Mouse (Mus musculus) midbrain, postnatal 0 days (tissue): ENCODE results near the gene Gm49384. TPM values are rescaled to one million over a fixed set of nuclear protein-coding genes. Genes with fewer than 3 reads are reported as not detected.

Experiments used
- ATAC-seq: fragments of 200-750 bp; cut with Nextera tagmentation; 2 replicates; pipeline ENCODE4 v1.8.0; 2017; ENCODE audit warnings: moderate number of reproducible peaks, mild to moderate bottlenecking, moderate TSS enrichment, moderate library complexity; ENCODE audit not compliant: low FRiP score
- DNase-seq: peaks from one replicate; pipeline ENCODE4 v3.0.0-alpha.2; 2015; ENCODE audit warnings: low spot score
- H3K27ac ChIP-seq: fragments of 300-500 bp; sonication (generic); 2 replicates; pipeline ENCODE4 v1.5.1; 2014; ENCODE audit warnings: low read depth, mild to moderate bottlenecking, low read length, mixed read lengths
- H3K27me3 ChIP-seq: fragments of 300-500 bp; sonication (generic); 2 replicates; pipeline ENCODE4 v1.6.1; 2014; ENCODE audit warnings: low read length, control low read depth, mixed read lengths; ENCODE audit not compliant: insufficient read depth
- H3K36me3 ChIP-seq: fragments of 300-500 bp; sonication (generic); 2 replicates; pipeline ENCODE4 v1.6.1; 2014; ENCODE audit warnings: low read length, control low read depth, mixed read lengths; ENCODE audit not compliant: insufficient read depth
- H3K4me1 ChIP-seq: fragments of 300-500 bp; sonication (generic); 2 replicates; pipeline ENCODE4 v1.6.1; 2014; ENCODE audit warnings: mild to moderate bottlenecking, control low read depth, antibody characterized with exemption, low read length, mixed read lengths; ENCODE audit not compliant: insufficient read depth
- H3K4me2 ChIP-seq: fragments of 300-500 bp; sonication (generic); 2 replicates; pipeline ENCODE4 v1.6.1; 2014; ENCODE audit warnings: low read depth, mild to moderate bottlenecking, low read length, mixed read lengths; ENCODE audit not compliant: poor library complexity, severe bottlenecking
- H3K4me3 ChIP-seq: fragments of 300-500 bp; sonication (generic); 2 replicates; pipeline ENCODE4 v1.5.1; 2014; ENCODE audit warnings: low read depth, mild to moderate bottlenecking, low read length, moderate library complexity
- H3K9ac ChIP-seq: fragments of 300-500 bp; sonication (generic); replicated peaks from 2 replicates; pipeline ENCODE4 v1.6.1; 2014; ENCODE audit warnings: mild to moderate bottlenecking, low read length, moderate library complexity, mixed read lengths; ENCODE audit not compliant: poor library complexity, severe bottlenecking
- H3K9me3 ChIP-seq: fragments of 300-500 bp; sonication (generic); 2 replicates; pipeline ENCODE4 v1.6.1; 2016; ENCODE audit warnings: low read length, control low read depth
- CTCF ChIP-seq: IDR thresholded peaks from 2 replicates; pipeline ENCODE4 v1.5.1; 2016; ENCODE audit warnings: antibody characterized with exemption, mild to moderate bottlenecking
- WGBS: fragments of 180-500 bp; shearing (Covaris S2); extraction: QIAGEN DNeasy Blood & Tissue Kit; methylation state at CpG from one replicate; pipeline ENCODE4 v1.1.7; 2014; 5-methylcytosine and 5-hydroxymethylcytosine counted together
- polyA plus RNA-seq: library from polyadenylated mRNA; unstranded; fragments of >200 nt; fragmentation: Nextera tagmentation; extraction: Ambion mirVana; gene quantifications from 2 replicates; pipeline ENCODE4 v1.2.1, GENCODE M21; 2015
- total RNA-seq: library from RNA; depleted of rRNA; stranded (reverse); fragments of >200 nt; gene quantifications from 2 replicates; pipeline ENCODE4 v1.2.3, GENCODE M21; 2014

Gene Gm49384
- total and polyA plus RNA-seq, 2 experiments from 2014 or later: 1.2 to 2.5 TPM

DNA sequence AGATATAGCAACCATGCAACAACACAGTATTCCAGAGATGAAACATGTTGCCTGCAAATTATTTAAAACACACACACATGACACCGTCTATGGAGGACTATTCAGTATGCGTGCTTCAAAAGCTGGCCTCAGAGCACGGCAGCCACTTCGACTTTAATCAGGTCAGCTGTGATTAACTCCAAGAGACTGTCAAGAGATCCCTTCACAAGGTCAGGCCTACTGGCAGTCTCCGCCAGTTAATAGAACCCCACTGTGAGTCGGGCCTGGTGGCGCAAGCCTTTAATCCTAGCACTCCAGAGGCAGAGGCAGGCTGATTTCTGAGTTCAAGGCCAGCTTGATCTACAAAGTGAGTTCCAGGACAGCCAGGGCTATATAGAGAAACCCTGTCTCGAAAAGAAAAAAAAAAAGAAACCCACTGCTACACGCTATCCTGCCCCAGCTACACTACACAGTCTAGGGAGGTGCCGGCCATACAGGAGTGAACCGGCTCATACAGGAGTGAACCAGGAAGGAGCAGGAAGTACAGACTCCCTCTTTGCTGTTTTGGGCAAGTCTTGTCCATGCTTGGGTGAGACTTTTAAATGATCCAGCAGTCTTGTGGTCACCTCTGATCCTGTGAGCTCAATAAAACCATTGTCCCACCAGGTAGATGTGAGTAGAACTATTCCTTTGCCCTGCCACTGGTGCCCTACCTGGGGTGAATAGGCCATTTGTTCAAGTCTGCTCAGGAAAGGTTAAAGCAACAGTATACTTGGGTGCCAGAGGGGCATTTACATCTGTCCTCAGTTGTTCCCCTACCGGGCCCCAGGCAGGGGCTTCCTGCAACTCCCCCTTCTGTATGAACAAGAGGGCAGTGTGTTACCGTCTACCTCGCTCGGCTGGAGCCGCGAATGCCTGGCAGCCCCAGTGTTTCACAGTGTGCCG lies 6.3 kb upstream of the Gm49384 start:
- H3K9me3 ChIP-seq: no peaks in the 10 kb centered on the region
- no peak overlapping the region for H3K27ac ChIP-seq
- DNase-seq (no peak), ATAC-seq (no peak)
- H3K9ac ChIP-seq: no peak overlapping the region
- no peaks in the 10 kb centered on the region for H3K36me3 ChIP-seq
- H3K4me1 ChIP-seq: no peaks in the 10 kb centered on the region
- H3K4me3 ChIP-seq: no peak overlapping the region
- WGBS: 90% methylated on average over 18 of the region's 18 CpGs
- no peaks in the 10 kb centered on the region for H3K27me3 ChIP-seq
- TF ChIP-seq CTCF: no peak
- H3K4me2 ChIP-seq: no peak overlapping the region

DNA sequence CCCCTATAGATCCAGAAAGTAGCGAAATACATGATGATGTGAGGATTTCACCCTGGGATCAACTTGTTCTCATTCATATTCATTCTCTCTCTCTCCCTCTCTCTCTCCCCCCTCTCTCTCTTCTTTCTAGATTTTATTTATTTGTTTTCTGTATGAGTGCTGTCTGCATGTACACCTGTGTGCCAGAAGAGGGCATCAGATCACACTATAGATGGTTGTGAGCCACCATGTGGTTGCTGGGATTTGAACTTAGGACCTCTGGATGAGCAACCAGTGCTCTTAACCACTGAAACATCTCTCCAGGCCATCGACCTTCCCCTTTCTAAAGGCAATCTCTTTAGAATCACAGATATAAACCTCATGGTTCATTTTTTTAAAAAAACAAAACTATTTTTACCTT lies 4.5 kb upstream of the Gm49384 start:
- peak; percentile 38 for TF ChIP-seq CTCF
- H3K27ac ChIP-seq: no peak overlapping the region
- no peak for ATAC-seq
- H3K27me3 ChIP-seq: no peaks in the 10 kb centered on the region
- H3K4me3 ChIP-seq: no peak overlapping the region
- DNase-seq: no peak
- no peak overlapping the region for H3K9ac ChIP-seq
- no peak overlapping the region for H3K4me2 ChIP-seq
- WGBS: 91% methylated on average over 2 of the region's 2 CpGs
- H3K36me3 ChIP-seq: no peaks in the 10 kb centered on the region
- H3K9me3 ChIP-seq: no peaks in the 10 kb centered on the region
- H3K4me1 ChIP-seq: no peaks in the 10 kb centered on the region

DNA sequence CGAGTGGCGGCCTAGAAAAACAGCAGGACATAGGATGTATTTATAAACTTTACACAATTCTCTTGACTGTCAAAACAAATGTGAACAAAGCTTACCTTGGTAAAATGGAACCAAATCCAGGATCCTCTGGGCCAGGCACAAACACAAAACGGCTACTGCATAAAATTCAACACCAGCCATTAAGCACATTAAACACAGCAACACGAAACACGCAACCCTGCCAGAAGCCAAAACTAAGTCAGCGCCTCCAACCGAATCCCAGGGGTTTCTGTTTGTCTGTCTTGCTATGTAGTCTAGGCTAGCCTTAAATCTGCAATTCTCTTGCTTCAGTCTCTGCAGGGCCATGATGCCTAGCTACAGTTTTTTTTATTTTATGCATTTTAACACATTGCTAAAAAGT lies 3.9 kb upstream of the Gm49384 start:
- ATAC-seq (no peak), DNase-seq (no peak)
- 94% methylated on average over 7 of the region's 7 CpGs for WGBS
- Histone ChIP-seq H3K4me1 (no peaks in the 10 kb centered on the region), H3K4me3 (no peak overlapping the region), H3K27me3 (no peaks in the 10 kb centered on the region), H3K4me2 (no peak overlapping the region), H3K9ac (no peak overlapping the region), H3K36me3 (no peaks in the 10 kb centered on the region), H3K27ac (no peak overlapping the region), H3K9me3 (no peaks in the 10 kb centered on the region)
- TF ChIP-seq CTCF: no peak

DNA sequence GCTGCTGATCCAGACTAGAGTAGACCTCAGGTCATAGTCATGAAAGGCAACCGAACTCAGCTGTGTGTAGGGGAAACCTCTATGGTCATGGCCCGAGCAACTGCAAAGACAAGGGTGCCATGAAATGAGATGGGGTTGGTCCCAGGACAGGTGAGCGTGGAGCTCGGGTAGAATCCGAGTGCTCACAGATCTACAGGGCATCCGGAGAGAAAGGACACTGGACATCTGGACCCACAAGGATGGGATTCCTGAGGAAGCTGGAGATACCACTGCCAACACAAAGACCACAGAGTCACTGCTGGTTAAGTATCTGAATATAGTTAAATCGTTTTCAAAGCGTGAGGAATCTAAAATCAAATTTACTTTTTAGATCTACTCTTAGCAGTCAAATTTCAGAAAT lies 3.3 kb upstream of the Gm49384 start:
- no peak overlapping the region for H3K9ac ChIP-seq
- H3K4me2 ChIP-seq: no peak overlapping the region
- H3K4me3 ChIP-seq: no peak overlapping the region
- no peak overlapping the region for H3K27ac ChIP-seq
- H3K27me3 ChIP-seq: no peaks in the 10 kb centered on the region
- no peaks in the 10 kb centered on the region for H3K9me3 ChIP-seq
- 94% methylated on average over 8 of the region's 8 CpGs for WGBS
- no peaks in the 10 kb centered on the region for H3K4me1 ChIP-seq
- H3K36me3 ChIP-seq: no peaks in the 10 kb centered on the region
- no peak for TF ChIP-seq CTCF
- no peak for ATAC-seq
- DNase-seq: no peak

DNA sequence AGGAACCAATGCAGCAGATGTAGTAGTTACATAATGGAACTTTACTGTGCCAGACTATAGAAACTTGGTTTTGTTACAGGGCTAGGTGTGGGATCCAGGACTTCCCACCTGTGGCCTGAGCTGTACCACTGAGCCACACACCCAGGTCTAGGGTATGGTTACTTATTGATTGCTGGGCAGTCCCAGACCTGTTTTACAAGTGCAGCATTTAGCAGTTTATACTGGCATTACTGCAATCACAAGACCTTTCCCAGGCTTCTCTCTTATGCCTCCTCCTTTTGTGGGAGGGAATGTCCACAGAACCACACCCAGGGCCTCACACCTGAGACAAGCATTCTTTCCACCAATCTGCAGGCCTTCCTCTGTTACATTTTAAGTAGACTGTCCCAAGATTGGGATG lies 5.1 kb downstream of the Gm49384 start:
- ATAC-seq: no peak

DNA sequence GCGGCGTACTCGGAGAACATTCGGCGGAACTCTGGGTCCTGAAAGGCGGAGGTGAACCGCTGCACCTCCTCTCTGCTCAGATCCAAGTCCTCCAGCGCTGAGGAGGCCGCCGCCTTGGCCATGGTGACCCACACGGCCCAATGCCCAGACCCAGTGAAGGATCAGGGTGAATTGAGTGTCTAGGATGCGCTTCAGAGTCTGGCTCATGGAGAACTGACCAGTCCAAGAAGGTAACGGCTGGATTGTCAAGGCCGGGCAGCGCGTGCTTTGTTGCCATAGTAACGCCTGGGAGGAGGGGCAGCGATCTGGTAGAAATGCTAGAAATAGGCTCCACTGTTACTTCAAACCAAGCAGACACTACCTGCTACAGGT lies 5.9 kb downstream of the Gm49384 start, which contains the start of gene Dnaaf2:
Gene Dnaaf2 (minus strand): TSS at position 266 of the 372 bp plus-strand sequence.
- under 1% methylated on average over 18 of the region's 18 CpGs for WGBS
- peaks cover 3% of the 10 kb centered on the region; the same call in 1 of the 2 replicates for H3K4me1 ChIP-seq
- H3K9me3 ChIP-seq: no peaks in the 10 kb centered on the region
- peak within 1 kb of the TSS; percentile 94 for H3K27ac ChIP-seq
- peak; percentile 41; the same call in 1 of the 2 replicates for ATAC-seq
- H3K9ac ChIP-seq: peak within 1 kb of the TSS; percentile 86
- peak; percentile 79 for DNase-seq
- H3K4me3 ChIP-seq: peak within 1 kb of the TSS; percentile 94
- H3K27me3 ChIP-seq: no peaks in the 10 kb centered on the region
- TF ChIP-seq CTCF: no peak
- no peaks in the 10 kb centered on the region; the same call in 1 of the 2 replicates for H3K36me3 ChIP-seq
- peak within 1 kb of the TSS; percentile 91 for H3K4me2 ChIP-seq

More for the DNA sequence above, 5.1 kb downstream of the Gm49384 start:
- no peak for TF ChIP-seq CTCF
- Histone ChIP-seq H3K4me1 (peaks cover 3% of the 10 kb centered on the region; the same call in 1 of the 2 replicates), H3K36me3 (no peaks in the 10 kb centered on the region; the same call in 1 of the 2 replicates), H3K27me3 (no peaks in the 10 kb centered on the region), H3K4me2 (no peak overlapping the region), H3K9ac (no peak overlapping the region), H3K4me3 (no peak overlapping the region), H3K9me3 (no peaks in the 10 kb centered on the region), H3K27ac (no peak overlapping the region)
- no peak for DNase-seq
